Mouse (Mus musculus): ENCODE measurements around the gene Map2k3. TPM values are rescaled to one million over a fixed set of nuclear protein-coding genes. Genes with fewer than 3 reads are reported as not detected.

Map2k3 gene
- polyA plus RNA-seq, 1 experiment from 2014 or later, result 22.5 TPM

DNA sequence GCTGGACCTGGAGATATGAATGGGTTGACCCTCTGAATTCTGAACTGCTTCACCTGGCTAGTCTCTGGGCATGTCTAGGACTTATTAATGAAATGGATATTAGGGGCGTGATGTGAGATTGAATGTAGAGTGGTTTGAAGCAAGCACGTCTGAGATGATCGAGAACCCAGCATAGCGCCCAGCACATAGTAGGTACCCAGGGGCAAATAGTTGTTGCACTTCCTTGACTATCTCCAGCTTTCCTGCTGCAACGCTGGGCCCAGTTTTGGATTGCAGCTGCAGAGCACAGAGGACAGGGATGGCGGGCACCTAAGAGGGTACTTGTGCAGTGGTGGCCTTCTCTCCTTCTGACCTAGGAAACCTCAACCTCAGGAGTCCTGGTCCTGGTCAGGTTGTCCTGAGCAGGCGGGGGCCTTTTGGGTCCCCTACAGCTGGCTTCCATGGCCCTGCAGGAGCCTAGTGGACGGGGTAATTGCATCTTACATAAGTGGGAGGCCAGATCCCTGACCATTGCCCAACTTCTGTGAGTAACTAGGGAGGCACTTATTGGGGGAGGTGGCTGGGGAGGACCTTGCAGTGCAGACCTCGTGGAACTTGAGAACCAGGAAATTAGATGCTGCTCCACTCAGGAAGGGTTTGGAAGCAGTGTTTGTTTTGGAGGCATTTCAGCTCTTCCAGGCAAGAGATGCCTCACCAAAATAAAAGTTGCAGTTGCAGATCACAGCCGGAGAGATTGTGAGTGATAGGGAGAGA, 1.5 kb downstream of the Map2k3 start:
- Histone ChIP-seq H3K4me3 (ENCODE audit: low read depth, low read length) (peak overlapping the region; percentile 80), H3K36me3 (ENCODE audit: control insufficient read depth, insufficient read depth, low read length) (no peaks in the 10 kb centered on the region), H3K9ac (replicated peaks; ENCODE audit: low read depth, low read length) (peak overlapping the region; percentile 63; the same call in 1 of the 2 replicates), H3K27ac (ENCODE audit: low read depth, low read length) (no peak overlapping the region), H3K9me3 (ENCODE audit: control insufficient read depth, low read length) (no peaks in the 10 kb centered on the region), H3K27me3 (ENCODE audit: control insufficient read depth, insufficient read depth, low read length) (no peaks in the 10 kb centered on the region), H3K4me1 (ENCODE audit: control insufficient read depth, insufficient read depth, low read length) (peaks cover 18% of the 10 kb centered on the region), H3K4me2 (ENCODE audit: low read depth, low read length) (peak overlapping the region; percentile 69)
- WGBS, result 89% methylated on average over 10 of the region's 10 CpGs
- no peak for ATAC-seq (ENCODE audit: low read depth)

DNA sequence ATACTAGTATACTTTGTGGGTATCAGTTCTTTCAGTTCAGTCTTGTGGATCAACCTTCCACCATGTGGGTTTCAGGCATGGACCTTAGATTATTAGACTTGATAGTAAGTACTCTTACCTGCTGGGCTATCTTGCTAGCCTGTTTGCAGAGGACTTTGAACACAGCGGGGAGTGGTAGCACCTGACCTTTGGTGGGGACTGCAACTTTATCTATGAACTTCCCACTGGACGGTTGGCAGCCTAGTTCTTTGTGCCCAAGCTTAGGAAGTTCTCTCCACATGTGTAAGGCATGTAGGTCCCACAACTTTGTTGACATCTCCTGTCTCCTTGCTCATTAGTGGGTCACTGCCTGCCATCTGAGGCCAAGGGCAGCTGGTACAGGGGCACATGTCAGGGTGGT, 3.0 kb downstream of the Map2k3 start:
- no peak for ATAC-seq (ENCODE audit: low read depth)
- WGBS, result 93% methylated on average over 2 of the region's 2 CpGs
- H3K9me3 ChIP-seq (ENCODE audit: control insufficient read depth, low read length), result no peaks in the 10 kb centered on the region
- H3K4me1 ChIP-seq (ENCODE audit: control insufficient read depth, insufficient read depth, low read length), result peaks cover 18% of the 10 kb centered on the region
- H3K27me3 ChIP-seq (ENCODE audit: control insufficient read depth, insufficient read depth, low read length), result no peaks in the 10 kb centered on the region
- H3K9ac ChIP-seq (replicated peaks; ENCODE audit: low read depth, low read length), result no peak overlapping the region
- H3K36me3 ChIP-seq (ENCODE audit: control insufficient read depth, insufficient read depth, low read length), result no peaks in the 10 kb centered on the region
- H3K4me3 ChIP-seq (ENCODE audit: low read depth, low read length), result no peak overlapping the region
- no peak overlapping the region for H3K4me2 ChIP-seq (ENCODE audit: low read depth, low read length)
- H3K27ac ChIP-seq (ENCODE audit: low read depth, low read length), result no peak overlapping the region

DNA sequence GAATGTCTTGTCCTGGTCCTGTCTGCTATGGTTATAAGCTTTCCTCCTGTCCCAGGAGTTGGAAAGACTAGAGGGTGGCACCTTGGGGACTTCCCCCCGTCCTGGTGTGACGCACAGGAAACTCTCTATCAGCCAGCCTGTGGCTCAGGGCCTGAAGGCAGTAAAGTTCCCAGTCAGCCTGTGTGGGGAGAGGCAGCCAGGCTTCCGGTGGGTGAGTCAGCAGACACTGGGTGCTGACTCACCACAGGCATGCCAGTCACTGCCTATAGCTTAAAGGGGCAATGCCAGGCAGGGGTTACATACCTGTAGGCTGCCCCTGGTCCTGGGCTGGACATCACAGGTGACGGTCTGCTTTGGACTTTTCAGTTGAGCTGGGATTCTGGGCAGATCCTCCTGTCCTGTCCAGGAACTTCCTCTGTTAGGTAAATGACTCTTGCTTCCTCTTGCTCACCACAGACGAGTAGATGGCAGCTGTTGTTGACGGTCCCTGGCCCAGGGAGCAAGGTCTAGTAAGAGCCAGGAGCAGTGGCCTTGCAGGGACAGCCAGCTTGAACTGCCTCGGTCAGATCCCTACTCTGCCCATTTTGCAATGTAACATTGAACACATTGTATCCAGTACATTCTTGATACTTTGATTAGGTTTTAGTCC, 3.6 kb downstream of the Map2k3 start:
- ATAC-seq (ENCODE audit: low read depth), result no peak
- no peak overlapping the region for H3K4me3 ChIP-seq (ENCODE audit: low read depth, low read length)
- peaks cover 18% of the 10 kb centered on the region for H3K4me1 ChIP-seq (ENCODE audit: control insufficient read depth, insufficient read depth, low read length)
- no peak overlapping the region for H3K9ac ChIP-seq (replicated peaks; ENCODE audit: low read depth, low read length)
- no peaks in the 10 kb centered on the region for H3K9me3 ChIP-seq (ENCODE audit: control insufficient read depth, low read length)
- H3K27me3 ChIP-seq (ENCODE audit: control insufficient read depth, insufficient read depth, low read length), result no peaks in the 10 kb centered on the region
- WGBS, result 77% methylated on average over 7 of the region's 7 CpGs
- H3K27ac ChIP-seq (ENCODE audit: low read depth, low read length), result no peak overlapping the region
- no peaks in the 10 kb centered on the region for H3K36me3 ChIP-seq (ENCODE audit: control insufficient read depth, insufficient read depth, low read length)
- no peak overlapping the region for H3K4me2 ChIP-seq (ENCODE audit: low read depth, low read length)

DNA sequence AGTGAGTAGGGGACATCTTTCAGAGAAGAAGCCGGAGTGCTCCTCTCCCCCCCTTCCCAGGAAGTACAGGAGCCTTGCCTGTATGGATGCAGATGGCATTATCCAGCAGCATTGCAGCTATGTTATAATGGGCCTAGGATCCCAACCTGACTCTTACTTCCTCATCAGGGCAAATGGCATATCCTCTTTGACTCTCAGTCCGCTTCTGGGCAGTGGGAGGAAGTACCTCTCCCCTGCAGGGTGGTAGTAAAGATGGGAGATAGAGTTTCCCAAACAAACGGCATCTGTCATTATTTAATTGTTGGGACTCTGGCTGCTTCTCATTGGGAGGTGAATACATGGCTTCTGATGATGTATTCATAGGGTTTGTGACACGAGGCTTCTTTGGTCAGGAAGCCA, 4.1 kb downstream of the Map2k3 start:
- 82% methylated on average over 4 of the region's 4 CpGs for WGBS
- Histone ChIP-seq H3K4me2 (ENCODE audit: low read depth, low read length) (no peak overlapping the region), H3K36me3 (ENCODE audit: control insufficient read depth, insufficient read depth, low read length) (no peaks in the 10 kb centered on the region), H3K9me3 (ENCODE audit: control insufficient read depth, low read length) (no peaks in the 10 kb centered on the region), H3K4me1 (ENCODE audit: control insufficient read depth, insufficient read depth, low read length) (peaks cover 15% of the 10 kb centered on the region), H3K4me3 (ENCODE audit: low read depth, low read length) (no peak overlapping the region), H3K27ac (ENCODE audit: low read depth, low read length) (no peak overlapping the region), H3K27me3 (ENCODE audit: control insufficient read depth, insufficient read depth, low read length) (no peaks in the 10 kb centered on the region), H3K9ac (replicated peaks; ENCODE audit: low read depth, low read length) (no peak overlapping the region)
- no peak for ATAC-seq (ENCODE audit: low read depth)

DNA sequence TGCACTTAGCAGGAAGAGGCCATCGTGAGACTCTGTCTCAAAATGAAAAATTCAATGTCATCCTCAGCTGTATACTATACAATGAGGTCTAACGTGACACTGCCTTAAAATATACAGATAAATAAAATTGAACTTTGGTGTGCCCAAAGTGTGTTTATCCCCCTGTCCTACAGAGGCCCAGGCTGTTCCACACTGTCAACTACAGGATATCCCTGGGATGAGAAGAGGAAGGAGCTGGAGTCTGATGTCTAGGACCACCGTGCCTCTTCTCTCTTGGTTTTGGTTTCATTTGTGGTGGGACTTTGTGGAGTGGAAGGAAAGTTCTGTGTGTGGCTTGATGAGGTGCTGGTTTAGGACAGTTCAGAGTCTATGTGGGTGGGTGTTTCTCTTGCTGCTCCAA, 5.8 kb downstream of the Map2k3 start:
- no peak overlapping the region for H3K4me3 ChIP-seq (ENCODE audit: low read depth, low read length)
- H3K27ac ChIP-seq (ENCODE audit: low read depth, low read length), result no peak overlapping the region
- H3K9ac ChIP-seq (replicated peaks; ENCODE audit: low read depth, low read length), result no peak overlapping the region
- H3K9me3 ChIP-seq (ENCODE audit: control insufficient read depth, low read length), result no peaks in the 10 kb centered on the region
- H3K4me1 ChIP-seq (ENCODE audit: control insufficient read depth, insufficient read depth, low read length), result peaks cover 14% of the 10 kb centered on the region
- 82% methylated on average over 3 of the region's 3 CpGs for WGBS
- H3K27me3 ChIP-seq (ENCODE audit: control insufficient read depth, insufficient read depth, low read length), result no peaks in the 10 kb centered on the region
- ATAC-seq (ENCODE audit: low read depth), result no peak
- H3K4me2 ChIP-seq (ENCODE audit: low read depth, low read length), result no peak overlapping the region
- H3K36me3 ChIP-seq (ENCODE audit: control insufficient read depth, insufficient read depth, low read length), result peaks cover 4% of the 10 kb centered on the region; the same call in 1 of the 2 replicates

DNA sequence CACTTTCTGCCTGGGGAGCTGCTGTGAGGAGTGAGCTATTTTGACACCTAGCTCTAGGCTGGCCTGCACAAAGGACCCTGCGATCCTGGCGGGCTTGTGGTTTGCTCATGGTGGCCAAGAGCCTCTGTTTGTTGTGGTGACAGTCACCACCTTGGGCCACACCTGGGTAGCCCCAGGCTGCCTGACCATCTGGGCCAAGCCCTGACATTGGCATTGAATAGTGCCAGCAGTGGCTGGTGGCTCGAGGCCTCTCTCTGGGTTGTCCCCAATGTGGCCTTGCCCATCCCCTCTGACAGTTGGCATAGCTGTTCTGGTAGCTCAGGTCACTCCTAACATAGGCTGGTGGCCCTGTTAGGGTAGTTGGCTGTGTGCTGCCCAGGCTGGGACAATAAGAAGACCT, 7.7 kb downstream of the Map2k3 start:
- Histone ChIP-seq H3K27me3 (ENCODE audit: control insufficient read depth, insufficient read depth, low read length) (no peaks in the 10 kb centered on the region), H3K4me2 (ENCODE audit: low read depth, low read length) (no peak overlapping the region), H3K9ac (replicated peaks; ENCODE audit: low read depth, low read length) (no peak overlapping the region), H3K9me3 (ENCODE audit: control insufficient read depth, low read length) (no peaks in the 10 kb centered on the region), H3K4me3 (ENCODE audit: low read depth, low read length) (no peak overlapping the region), H3K27ac (ENCODE audit: low read depth, low read length) (no peak overlapping the region), H3K36me3 (ENCODE audit: control insufficient read depth, insufficient read depth, low read length) (peaks cover 13% of the 10 kb centered on the region; the same call in 1 of the 2 replicates), H3K4me1 (ENCODE audit: control insufficient read depth, insufficient read depth, low read length) (peaks cover 2% of the 10 kb centered on the region; the same call in 1 of the 2 replicates)
- 89% methylated on average over 3 of the region's 3 CpGs for WGBS
- ATAC-seq (ENCODE audit: low read depth), result no peak

DNA sequence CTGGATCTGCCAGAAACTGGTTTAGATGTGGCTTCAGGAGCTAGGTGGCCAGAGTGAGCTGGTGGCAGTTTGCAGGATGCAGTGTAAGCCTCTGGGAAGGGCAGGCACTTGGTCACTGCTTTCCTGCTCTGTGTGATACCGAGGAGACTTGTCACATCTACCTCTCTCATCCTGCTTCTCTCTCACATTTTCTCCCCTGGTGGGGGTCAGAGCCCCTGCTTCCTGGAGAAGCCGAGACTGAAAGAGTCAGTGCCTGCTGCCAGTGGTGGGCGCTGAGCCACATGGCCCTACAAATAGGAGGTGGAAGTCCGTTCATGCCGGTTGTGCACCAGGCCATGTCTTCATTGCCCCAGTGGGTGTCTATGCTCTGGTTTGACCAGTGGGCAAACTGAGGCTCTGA, 8.7 kb downstream of the Map2k3 start:
- H3K9ac ChIP-seq (replicated peaks; ENCODE audit: low read depth, low read length), result no peak overlapping the region
- WGBS, result 87% methylated on average over 5 of the region's 5 CpGs

DNA sequence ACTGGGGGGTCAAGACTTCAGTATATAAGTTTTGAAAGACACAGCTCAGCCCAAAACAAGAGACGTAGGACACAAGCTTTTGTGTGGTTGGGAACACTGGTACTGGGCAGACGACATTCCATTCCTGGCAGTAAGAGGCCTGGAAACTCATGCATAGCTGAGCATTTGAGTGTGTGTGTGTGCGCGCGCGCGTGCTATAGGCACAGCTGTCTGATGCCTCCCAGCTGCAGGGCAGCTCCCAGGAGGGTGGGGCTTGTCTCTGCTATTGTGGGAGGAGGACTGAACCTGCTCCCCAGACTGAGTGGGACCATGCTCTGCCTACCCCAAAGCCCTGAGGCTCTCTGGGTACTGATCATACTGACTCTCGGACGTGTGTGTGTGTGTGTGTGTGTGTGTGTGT, 9.5 kb downstream of the Map2k3 start:
- ATAC-seq (ENCODE audit: low read depth), result no peak
- peaks cover 16% of the 10 kb centered on the region; the same call in 1 of the 2 replicates for H3K36me3 ChIP-seq (ENCODE audit: control insufficient read depth, insufficient read depth, low read length)
- H3K4me3 ChIP-seq (ENCODE audit: low read depth, low read length), result no peak overlapping the region

More for the DNA sequence above, 8.7 kb downstream of the Map2k3 start:
- Histone ChIP-seq H3K4me3 (ENCODE audit: low read depth, low read length) (no peak overlapping the region), H3K27me3 (ENCODE audit: control insufficient read depth, insufficient read depth, low read length) (no peaks in the 10 kb centered on the region), H3K4me2 (ENCODE audit: low read depth, low read length) (no peak overlapping the region), H3K4me1 (ENCODE audit: control insufficient read depth, insufficient read depth, low read length) (peaks cover 2% of the 10 kb centered on the region; the same call in 1 of the 2 replicates), H3K27ac (ENCODE audit: low read depth, low read length) (no peak overlapping the region), H3K36me3 (ENCODE audit: control insufficient read depth, insufficient read depth, low read length) (peaks cover 13% of the 10 kb centered on the region; the same call in 1 of the 2 replicates), H3K9me3 (ENCODE audit: control insufficient read depth, low read length) (no peaks in the 10 kb centered on the region)
- no peak for ATAC-seq (ENCODE audit: low read depth)

More for the DNA sequence above, 9.5 kb downstream of the Map2k3 start:
- H3K9ac ChIP-seq (replicated peaks; ENCODE audit: low read depth, low read length), result no peak overlapping the region
- H3K27ac ChIP-seq (ENCODE audit: low read depth, low read length), result no peak overlapping the region
- 71% methylated on average over 8 of the region's 9 CpGs for WGBS
- H3K27me3 ChIP-seq (ENCODE audit: control insufficient read depth, insufficient read depth, low read length), result no peaks in the 10 kb centered on the region
- H3K9me3 ChIP-seq (ENCODE audit: control insufficient read depth, low read length), result no peaks in the 10 kb centered on the region
- no peak overlapping the region for H3K4me2 ChIP-seq (ENCODE audit: low read depth, low read length)
- peaks cover 2% of the 10 kb centered on the region; the same call in 1 of the 2 replicates for H3K4me1 ChIP-seq (ENCODE audit: control insufficient read depth, insufficient read depth, low read length)

Data from neural tube, embryonic 14.5 days (tissue).